Mouse (Mus musculus) adrenal gland, postnatal 36 days (tissue): ENCODE measurements at regions not wholly inside any gene's neighbourhood (a gene's known extent, or its start where the extent isn't known, plus 50 kb on each side); places are given as distances from the start of the nearest gene placed in this dataset.

Source experiments
- DNase-seq, 2 experiments: peaks; one replicate each; pipeline ENCODE4 v3.0.0; 2021; ENCODE audit warnings: mixed read lengths in 1 of 2

DNA sequence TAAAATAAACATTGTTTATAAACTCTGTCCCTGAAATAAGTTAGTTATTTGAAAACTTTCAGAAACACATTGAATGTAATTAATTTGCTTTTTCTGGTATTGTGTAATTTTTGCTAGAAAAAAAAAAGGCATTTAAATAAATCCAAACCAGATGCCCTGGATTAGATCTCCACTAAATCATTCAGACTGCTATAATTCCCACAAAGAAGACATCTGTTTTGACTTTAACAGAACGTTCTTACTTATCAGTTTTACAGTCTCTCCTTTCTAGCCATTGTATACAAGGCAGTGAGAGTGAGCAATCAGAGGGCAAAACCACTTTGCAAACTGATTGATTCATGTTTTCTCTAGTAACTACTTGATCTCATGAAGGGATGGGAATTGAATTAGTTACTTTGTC lies 478.8 kb downstream of the Slitrk6 start:
- DNase-seq, result no peak

DNA sequence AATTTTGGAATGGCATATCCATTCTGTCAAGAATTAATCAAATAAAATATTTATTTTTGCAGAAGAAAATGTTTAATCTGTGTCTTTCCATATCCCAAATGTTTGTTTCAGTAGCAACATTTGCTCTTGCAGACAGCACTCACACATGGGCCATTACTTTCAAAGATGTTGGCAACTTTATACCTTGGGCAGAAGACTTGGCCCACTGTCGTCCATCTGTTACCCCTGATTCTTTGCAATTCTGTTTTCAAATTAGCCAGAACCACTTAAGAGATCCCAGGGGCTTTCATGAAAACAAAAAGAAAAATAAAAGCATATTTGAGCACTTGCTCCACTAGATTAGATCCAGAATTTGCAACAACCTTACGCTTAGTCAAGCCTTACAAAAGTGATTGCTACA lies 483.7 kb downstream of the Slitrk6 start:
- DNase-seq, result no peak

DNA sequence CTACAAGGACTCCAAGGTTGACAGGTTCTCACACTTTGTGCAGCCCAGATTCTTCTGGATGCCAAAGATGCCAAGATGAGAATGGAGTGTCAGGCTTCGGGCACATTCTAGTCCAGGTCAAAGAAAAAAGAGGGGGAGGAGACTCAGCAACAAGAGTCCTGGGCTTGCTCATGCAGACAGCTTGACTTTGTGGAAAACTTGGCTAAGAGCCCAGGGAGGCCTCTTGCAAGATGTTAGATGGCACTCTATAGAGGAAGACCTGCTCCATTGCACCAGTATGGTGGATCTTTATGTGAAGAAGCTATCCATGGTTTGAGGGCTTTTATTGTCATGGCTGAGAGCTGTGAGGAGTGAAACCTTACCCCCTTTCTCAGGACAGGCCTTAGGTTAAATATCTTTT lies 510.5 kb downstream of the Slitrk6 start:
- no peak for DNase-seq

DNA sequence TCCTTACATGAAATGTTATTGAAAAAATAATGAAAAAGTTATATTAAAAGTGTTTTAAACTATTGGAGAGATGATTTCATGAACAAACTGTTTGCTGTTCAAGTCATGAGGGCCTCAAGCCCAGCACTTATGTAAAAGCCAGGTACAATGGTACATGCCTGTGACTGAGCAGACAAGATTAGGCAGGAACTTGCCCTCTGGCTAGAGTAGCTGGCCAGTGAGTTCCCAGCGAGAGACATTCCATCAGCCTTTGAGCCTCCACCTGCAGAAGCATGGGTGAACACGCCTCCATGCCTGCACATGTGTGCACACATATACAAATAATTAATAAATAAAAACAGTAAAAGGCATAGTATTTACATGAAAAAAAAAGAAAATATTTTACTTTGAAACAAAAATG lies 511.4 kb downstream of the Slitrk6 start:
- DNase-seq, result no peak

DNA sequence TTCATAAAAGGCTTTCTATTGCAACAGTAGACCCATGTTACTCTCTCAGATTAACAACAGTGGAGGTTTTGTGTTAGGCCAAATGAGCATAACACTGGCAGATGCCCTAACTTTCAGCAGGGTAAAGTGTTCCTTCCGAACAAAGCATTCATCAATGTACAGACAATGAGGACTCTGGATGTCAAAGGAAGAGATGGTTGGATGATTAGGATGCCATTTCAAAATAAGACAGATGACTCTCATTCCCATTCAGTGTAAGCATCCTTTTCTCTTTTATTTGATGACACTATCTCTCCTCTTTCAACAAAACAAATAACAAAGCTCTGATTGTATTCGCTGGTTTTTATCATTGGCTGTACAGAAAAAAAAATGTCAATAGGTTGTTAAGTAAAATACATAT lies 516.1 kb downstream of the Slitrk6 start:
- no peak for DNase-seq

DNA sequence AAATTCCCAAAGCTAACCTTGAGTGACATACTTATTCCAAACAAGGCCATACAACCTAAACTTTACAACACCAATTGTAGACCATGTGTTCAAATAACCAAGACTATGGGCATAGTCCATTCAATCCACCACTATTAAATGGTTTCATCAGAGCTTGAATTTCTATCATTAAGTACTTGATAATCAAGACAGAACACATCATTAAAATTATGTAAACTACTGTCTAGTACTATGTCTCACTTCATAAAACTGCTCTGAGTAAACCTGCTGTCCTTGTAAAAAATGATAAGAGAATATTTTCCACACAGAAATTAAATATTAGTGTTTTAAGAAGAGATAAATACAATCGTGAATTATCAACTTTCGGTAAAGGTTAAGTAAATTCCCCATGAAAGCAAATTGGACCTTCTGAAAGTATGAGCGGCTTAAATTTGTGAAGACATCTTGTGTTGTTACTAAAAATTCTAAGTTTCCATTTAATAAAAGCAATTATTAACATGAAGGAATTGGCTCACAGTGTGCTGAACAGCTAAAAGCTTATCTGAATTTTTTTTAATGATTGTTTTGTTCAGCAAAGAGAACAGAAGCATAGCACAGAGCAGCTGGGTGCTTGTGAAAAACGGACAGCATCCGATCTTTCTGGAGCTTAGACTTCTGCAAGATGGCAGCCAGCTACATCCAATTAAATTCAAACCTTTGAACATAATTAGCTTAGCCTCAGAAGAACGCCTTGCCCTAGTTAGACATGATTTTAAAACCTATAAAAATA lies 530.1 kb downstream of the Slitrk6 start:
- DNase-seq, result no peak

DNA sequence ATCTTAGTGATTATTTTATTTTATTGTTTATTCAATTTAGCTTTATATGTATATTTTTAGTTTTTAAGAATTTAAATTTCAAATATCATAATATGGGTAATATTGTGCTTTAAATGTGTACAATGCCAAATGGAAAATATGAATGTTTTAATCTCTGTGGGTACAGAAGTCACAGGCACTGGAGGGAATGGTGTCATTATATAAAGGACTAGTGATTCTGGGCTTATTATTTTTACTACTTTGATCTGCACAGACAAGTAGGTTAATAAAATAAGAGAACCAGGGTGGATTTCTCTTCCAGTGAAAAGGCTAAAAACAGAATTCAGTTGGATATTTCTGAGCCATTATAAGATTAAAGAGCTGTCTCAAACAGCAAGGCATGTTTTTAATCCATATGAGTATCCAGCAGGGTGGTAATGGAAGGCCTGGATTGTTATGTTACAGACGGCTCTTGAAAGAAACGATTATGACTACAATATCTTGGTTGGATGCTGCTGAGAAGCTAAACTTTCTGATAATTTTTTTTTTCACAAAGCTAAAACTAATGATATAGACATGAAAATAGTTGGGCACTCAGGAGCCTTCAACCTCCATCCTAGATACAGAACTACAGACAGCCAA lies 563.9 kb downstream of the Slitrk6 start:
- DNase-seq, result no peak

DNA sequence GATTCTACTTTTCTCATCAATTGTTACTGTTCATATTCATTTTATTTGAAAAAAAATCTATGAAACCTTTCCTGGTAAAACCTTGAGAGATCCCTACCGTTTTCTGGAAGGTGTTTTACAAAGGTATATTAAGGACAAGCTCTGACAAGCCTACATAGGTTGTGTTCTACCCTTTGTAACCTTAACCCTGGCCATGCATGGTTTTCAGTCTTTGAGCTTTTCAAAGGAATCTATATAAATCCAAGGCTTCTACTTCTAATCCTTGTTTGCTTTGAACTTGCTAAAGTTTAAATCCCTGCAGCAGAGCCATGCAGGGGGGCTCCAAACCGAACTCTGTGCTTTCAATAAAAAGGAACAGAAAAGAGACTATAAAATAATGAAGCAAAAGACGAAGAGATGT lies 564.5 kb downstream of the Slitrk6 start:
- DNase-seq, result no peak

DNA sequence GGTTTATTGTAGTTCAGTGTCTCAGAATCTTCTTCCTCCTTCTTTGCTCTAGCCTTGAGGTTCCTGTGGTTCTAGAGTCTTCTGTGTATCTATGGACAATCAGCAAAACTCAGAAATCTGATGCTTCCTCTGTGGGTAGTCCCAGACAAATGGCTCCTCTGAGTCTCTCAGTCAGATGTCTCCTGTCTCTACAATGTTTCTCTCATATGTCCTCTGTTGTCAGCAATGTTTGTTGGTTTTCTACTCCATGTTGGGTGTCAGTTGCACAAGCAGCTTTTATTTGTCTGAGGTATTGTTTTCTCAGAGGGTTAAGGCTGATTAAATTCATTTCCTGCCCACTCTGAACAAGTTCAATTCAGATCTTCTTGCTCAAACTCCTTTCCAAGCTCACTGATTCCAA lies 575.8 kb downstream of the Slitrk6 start:
- no peak for DNase-seq

DNA sequence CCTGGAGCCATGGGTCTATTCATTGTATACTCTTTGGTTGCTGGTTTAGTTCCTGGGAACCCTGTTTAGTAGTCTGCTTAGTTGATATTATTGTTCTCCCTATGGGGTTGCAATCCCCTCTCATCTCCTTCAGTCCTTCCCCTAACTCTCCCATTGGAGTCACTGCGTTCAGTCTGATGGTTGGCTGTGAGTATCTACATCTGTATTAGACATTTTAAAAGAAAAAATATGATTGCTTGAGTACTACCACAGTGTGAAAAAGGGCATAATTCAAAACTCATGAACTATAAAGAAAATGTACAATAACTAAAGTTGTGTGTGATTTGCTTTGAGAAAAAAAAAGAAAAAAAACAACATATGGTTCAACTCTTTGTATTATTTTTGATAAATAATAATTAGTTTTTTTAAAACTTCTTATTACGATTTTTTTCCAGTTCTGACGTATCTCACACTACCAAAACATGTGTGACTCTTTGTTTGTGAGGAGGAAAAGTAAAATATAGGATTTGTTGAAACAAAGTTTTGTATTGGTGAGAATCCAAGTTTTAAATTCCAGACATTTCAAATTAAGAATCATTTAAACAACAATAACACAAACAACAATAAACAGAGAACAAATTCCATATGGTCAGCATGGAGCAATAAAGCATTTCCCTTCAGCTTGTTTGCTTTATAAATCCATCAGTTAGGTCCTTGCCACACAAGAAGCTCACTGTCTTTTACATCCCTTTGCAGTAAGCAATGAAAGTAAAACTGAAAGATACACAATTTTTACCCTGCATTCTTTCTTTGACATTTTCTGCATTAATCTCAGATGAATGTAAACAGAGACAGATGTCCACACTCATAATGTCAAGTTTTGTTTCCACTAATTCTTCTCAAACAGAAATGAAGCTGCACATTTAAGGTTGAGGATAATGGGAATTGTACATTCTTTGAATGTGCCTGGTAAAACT lies 583.5 kb downstream of the Slitrk6 start:
- DNase-seq, result no peak

DNA sequence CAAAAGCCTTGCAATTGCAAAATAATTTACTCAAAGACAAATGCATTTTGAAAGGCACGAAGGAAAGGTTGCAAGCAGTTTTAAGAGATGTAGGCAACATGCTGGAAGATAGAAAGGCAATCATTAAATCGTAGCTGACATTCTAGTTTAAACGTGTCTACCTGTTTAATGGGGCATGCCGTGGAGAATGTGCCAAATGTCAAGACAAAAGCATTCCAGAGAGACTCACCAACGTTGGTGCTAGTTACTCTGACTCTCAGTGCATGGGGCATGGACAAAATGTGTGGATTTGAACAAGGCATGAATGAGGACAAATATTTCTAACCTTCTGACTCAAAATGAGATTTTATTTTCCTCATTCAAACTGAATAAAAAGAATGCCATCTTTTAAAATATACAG lies 586.3 kb downstream of the Slitrk6 start:
- DNase-seq, result no peak

DNA sequence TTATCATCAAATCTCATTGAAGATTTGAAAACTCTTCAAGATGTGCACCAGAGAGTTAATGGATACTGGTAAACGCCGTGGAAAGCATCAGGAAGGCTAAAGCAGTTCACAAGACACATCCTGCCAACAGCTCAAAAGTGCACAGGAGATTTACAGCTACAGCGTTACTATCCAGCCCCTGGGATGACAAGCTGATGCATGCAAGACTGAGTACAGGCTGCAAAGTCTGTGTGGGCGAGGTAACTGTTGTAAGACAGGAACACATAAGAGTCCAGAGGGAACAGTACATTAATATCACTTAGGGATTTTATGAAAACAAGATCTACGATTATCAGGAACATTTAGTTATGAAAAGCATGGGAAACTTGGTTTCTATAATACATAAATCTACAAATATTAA lies 626.7 kb downstream of the Slitrk6 start:
- DNase-seq, result no peak

DNA sequence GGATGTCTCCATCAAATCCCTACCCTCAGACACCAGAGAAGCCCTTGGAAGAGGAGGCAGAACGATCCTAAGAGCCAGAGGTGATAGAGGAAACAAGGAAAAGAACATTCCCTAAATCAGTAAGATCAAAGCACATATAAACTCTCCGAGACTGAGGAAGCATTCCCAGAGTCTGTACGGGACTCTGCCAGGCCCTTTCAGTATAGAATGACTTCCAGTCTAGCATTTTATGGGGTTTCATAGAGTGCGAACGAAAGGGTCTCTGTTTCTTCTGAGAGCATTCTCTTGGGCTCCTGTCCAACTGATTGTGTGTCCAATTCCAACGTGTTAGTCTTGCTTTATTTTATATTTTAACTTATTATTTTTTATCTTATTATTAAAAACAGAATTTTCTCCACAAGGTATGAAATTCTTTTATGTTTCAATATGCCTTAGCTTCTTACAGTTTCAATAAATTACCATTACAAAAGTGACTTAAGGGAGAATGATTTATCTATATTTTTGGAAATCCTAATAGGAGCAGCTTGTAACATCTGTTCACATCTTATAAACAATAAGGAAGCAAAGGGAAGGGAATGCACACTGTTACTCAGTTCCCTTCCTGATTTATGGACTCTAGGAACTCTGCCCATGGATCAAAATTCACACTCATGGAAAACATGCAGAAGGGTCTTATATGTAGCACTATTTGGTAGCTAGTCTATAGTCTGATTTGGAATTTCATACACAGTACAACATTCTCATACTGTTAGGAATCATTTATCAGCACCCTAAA lies 628.8 kb downstream of the Slitrk6 start:
- no peak for DNase-seq

DNA sequence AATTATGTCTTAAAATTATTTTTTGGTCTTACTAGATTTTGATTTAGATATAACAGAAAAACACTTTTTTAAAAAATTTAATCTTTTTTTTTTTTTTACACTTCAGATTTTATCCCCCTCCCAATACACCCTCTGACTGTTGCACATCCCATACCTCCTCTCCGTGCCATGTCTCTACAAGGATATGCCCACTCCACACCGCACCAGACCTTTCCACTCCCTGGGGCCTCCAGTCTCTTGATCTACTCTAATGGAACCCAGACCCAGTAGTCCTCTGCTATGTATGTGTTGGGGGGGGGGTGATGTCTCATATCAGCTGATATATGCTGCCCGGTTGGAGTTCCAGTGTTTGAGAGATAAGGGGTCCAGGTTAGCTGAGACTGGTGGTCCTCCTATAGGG lies 632.2 kb downstream of the Slitrk6 start:
- no peak for DNase-seq

DNA sequence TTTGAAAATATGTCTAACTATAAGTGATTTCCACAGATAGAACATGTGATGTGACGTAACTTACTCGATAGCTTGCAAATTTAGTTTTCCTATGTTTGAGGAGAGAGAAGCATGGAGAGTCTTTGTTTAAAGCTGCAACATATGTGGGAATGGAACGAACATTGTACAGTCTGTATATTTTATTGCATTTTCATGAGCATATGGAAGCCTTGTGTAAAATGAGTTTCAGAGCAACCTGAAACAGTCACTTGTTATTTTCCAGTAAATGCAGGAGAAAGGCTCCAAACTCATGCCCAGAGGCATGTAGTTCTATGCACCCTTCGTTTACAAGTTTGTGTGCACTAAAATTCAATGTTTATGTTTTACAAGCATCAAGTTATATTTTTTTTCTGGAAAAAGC lies 639.4 kb downstream of the Slitrk6 start:
- DNase-seq, result no peak

DNA sequence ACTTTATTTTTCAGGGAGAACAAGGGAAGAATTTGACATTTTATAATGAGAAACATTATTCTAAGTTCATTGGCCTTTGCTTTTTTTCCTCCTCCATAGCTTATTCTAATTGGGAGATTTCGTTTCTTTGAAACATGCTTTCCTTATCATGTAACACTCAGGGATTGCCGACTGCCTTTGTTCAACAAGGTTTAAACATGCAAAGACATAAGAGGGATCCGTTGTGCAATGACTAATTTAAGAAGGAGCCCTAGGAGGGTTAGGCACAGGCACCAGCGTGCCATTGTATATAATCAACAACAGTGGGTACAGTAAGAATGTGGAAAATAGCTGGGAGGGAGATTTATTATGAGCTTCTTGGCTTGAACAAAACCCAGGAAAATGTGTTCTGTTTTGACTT lies 654.1 kb downstream of the Slitrk6 start:
- DNase-seq, result no peak

DNA sequence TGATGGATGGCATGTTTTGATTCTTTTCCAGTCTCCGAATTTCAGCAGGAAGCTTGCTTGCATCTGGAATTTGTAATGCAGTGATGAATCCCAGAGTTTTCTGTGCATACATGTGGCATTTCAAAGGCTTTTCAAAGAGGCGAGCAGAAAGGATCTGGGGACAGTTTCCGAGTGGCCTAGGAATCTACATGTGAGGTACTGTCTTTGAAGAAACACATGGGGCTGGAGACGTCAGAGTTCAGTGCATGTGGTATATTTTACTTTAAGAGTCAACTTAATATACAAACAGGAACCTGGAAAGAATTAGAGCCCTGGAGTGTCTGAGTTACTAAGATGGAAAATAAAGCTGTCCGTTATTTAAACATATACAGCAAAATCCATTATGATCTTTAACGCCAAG lies 676.6 kb downstream of the Slitrk6 start:
- no peak for DNase-seq

DNA sequence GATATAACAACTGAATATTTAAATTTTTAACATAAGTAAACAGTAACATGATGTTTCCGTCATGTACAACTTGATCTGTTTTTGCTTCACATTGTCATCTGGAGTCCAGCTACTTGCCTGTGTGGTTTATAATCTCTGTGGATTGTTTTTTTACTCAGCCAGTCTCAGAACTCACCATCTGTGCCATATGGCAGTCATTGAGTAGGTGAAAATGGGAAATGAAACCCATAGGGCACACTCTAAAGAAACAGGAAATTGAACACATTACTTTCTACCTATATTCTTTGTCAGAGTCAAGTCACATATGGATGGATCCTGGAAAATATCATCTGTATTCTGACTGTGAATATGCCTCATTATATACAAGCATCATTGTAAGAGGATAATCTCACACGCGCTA lies 707.2 kb downstream of the Slitrk6 start:
- no peak for DNase-seq

DNA sequence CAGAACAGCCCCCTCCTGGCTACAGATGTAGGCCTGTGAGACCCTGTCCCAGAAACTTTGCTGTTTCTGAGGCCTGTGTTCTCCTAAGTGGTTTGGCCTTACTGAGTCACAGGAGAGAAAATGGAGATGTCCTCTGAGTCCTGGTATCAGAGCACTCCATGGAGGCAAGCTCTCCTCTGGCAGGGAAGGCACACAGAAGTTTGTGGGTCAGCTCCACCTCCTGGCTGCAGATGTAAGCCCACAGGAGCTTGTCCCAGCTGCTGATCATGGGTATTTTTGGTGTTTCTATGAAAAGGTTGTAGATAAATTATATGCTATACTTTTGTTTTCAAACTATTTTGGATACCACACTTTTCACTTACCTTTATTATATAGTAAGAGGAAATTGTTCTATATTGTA lies 711.7 kb downstream of the Slitrk6 start:
- no peak for DNase-seq

DNA sequence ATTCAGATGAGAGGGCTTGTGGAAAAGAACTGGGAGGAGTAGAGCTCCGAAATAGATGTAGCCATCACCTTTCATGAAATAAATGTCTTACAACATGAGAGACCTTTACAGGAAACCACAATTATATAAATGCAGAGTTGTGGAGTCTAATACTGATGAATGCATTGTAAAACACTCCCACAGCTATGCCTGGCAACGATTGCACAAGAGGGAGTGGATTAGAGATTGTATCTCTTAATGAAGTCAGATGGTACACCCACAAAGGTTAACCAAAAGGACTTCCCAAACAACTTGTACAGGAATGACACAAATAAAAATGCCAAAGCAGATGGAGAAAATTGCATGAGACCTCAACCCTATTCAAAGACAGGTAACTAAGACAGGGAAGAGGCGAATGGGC lies 733.1 kb downstream of the Slitrk6 start:
- no peak for DNase-seq

DNA sequence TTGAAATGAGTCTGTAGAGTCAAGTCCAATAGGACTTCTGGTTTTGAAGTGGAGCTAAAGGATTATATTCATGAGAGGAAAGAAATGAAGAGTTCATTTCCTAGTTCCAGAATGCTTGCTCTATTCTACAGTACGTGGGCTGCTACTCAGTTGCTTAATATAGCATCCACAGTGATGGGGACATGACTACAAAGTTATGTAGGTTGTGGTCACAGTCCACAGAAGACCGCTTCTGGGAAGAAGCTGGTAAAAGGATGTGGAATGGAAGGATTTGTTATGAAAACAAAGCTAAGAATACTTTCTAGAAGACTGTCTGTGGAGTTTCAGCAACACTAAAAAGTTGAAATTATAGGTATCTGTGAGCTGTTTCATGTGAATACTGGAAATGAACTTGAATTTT lies 739.8 kb downstream of the Slitrk6 start:
- DNase-seq, result no peak

DNA sequence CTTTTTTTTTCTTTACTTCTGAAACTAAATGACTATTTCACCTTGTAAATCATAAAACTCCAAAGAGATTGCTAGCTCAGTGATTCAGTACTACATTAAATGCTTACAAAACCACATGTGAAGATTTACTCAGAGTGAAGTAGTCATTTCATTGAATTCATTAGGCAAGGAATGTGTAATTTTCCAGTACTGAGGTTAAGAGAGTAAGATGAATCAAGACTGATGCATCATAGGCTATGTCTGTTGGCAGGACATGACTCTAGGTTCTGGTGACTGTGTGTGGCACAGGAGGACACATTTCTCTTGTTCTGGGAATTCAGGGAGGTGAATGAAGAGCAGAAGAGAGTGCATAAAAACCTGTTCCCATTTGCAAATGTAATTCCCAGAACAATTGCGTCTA lies 741.7 kb downstream of the Slitrk6 start:
- DNase-seq, result no peak
